Mouse (Mus musculus) bone marrow, adult 2 months (tissue): ENCODE measurements at regions not wholly inside any gene's neighbourhood (a gene's known extent, or its start where the extent isn't known, plus 50 kb on each side); places are given as distances from the start of the nearest gene placed in this dataset.

ENCODE experiments used
- CTCF ChIP-seq: fragments of 200-500 bp; IDR thresholded peaks from 2 replicates; pipeline ENCODE4 v1.5.1; 2011; ENCODE audit warnings: low read length, control low read depth; ENCODE audit not compliant: control insufficient read depth, insufficient read depth
- POLR2A ChIP-seq: fragments of 200-500 bp; IDR thresholded peaks from 2 replicates; pipeline ENCODE4 v1.6.1; 2011; ENCODE audit warnings: low read depth, mild to moderate bottlenecking, control low read depth, low read length, borderline replicate concordance; ENCODE audit not compliant: control insufficient read depth

GRCm38 (mm10) chr13:71135940-71136632 lies 294.5 kb upstream of the Adamts16 start:
- no peak for TF ChIP-seq POLR2A
- TF ChIP-seq CTCF = no peak
